Mouse (Mus musculus) kidney, embryonic 16.5 days (tissue): ENCODE results near the gene Birc3. TPM values are rescaled to one million over a fixed set of nuclear protein-coding genes. Genes with fewer than 3 reads are reported as not detected.
"Not testable (repeated sequence)": the region's sequence is repeated elsewhere in the genome, so short reads cannot be mapped to it uniquely, and the experiment has no call there.

Experiments
- ATAC-seq: fragments of 200-750 bp; cut with Nextera tagmentation; 2 replicates; pipeline ENCODE4 v1.8.0; 2017; ENCODE audit warnings: moderate TSS enrichment; ENCODE audit not compliant: low FRiP score, low TSS enrichment
- H3K27ac ChIP-seq: fragments of 300-500 bp; sonication (generic); 2 replicates; pipeline ENCODE4 v1.5.1; 2014; ENCODE audit warnings: low read length
- H3K27me3 ChIP-seq: fragments of 300-500 bp; sonication (generic); 2 replicates; pipeline ENCODE4 v1.6.1; 2014; ENCODE audit warnings: low read length, control low read depth, mixed read lengths; ENCODE audit not compliant: insufficient read depth
- H3K36me3 ChIP-seq: fragments of 300-500 bp; sonication (generic); 2 replicates; pipeline ENCODE4 v1.6.1; 2014; ENCODE audit warnings: low read length, control low read depth, mixed read lengths; ENCODE audit not compliant: insufficient read depth
- H3K4me1 ChIP-seq: fragments of 300-500 bp; sonication (generic); 2 replicates; pipeline ENCODE4 v1.6.1; 2014; ENCODE audit warnings: low read length, control low read depth, mixed read lengths; ENCODE audit not compliant: insufficient read depth
- H3K4me2 ChIP-seq: fragments of 300-500 bp; sonication (generic); replicated peaks from 2 replicates; pipeline ENCODE4 v1.6.1; 2014; ENCODE audit warnings: low read depth, low read length
- H3K4me3 ChIP-seq: fragments of 300-500 bp; sonication (generic); 2 replicates; pipeline ENCODE4 v1.5.1; 2014; ENCODE audit warnings: mild to moderate bottlenecking, low read length
- H3K9ac ChIP-seq: fragments of 300-500 bp; sonication (generic); replicated peaks from 2 replicates; pipeline ENCODE4 v1.6.1; 2014; ENCODE audit warnings: low read length
- H3K9me3 ChIP-seq: fragments of 300-500 bp; sonication (generic); 2 replicates; pipeline ENCODE4 v1.6.1; 2016; ENCODE audit warnings: low read length, control low read depth
- WGBS: fragments of 180-500 bp; shearing (Covaris S2); extraction: QIAGEN DNeasy Blood & Tissue Kit; methylation state at CpG from one replicate; pipeline ENCODE4 v1.1.7; 2014; 5-methylcytosine and 5-hydroxymethylcytosine counted together
- polyA plus RNA-seq: library from polyadenylated mRNA; unstranded; fragments of >200 nt; fragmentation: Nextera tagmentation; extraction: Ambion mirVana; gene quantifications from 2 replicates; pipeline ENCODE4 v1.2.1, GENCODE M21; 2015

Gene Birc3
- polyA plus RNA-seq, 1 experiment from 2014 or later: 7.3 TPM

DNA sequence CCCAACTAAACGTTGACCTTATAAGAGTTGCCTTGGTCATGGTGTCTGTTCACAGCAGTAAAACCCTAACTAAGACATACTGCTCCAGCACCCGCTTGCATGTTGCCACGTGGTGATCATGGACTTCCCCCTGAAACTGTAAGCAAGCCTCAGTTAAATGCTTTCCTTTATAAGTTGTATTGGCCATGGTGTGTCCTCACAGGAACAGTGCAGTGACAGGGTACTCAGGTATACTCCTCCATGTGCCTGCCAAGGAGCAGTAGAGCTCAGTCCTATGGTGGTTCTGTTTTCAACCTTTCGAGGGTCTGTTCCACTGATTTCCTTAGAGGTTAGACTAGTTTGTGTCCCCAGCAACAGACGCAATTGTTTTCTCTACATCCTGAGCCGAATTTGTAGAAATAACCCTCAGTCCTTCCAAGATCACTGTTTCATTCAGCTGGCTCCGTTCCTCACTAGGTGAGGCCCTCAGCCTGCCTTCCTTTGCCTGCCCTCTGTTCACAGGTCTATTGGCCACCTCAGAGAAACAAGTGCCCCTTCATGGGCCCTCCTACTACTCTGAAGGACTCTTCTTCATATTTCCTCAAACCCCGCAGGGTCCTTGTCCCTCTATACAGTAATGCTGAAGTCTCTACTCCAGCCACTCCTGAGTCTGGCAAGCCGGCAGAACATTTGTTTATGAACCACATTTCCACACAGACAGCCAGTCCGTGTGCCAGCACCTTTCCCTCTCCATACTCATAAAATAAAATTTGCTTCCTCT, 2.2 kb downstream of the Birc3 start:
- H3K9me3 ChIP-seq: no peaks in the 10 kb centered on the region
- H3K27me3 ChIP-seq: no peaks in the 10 kb centered on the region
- H3K4me2 ChIP-seq: 0 out of 2 replicates have a peak overlapping the region, but pooled peaks have one; percentile 6
- peaks cover 7% of the 10 kb centered on the region for H3K4me1 ChIP-seq
- no peak overlapping the region for H3K4me3 ChIP-seq
- peaks cover 7% of the 10 kb centered on the region for H3K36me3 ChIP-seq
- ATAC-seq: no peak
- no peak overlapping the region for H3K9ac ChIP-seq
- peak overlapping the region; percentile 2 for H3K27ac ChIP-seq
- 76% methylated on average over 10 of the region's 10 CpGs for WGBS

DNA sequence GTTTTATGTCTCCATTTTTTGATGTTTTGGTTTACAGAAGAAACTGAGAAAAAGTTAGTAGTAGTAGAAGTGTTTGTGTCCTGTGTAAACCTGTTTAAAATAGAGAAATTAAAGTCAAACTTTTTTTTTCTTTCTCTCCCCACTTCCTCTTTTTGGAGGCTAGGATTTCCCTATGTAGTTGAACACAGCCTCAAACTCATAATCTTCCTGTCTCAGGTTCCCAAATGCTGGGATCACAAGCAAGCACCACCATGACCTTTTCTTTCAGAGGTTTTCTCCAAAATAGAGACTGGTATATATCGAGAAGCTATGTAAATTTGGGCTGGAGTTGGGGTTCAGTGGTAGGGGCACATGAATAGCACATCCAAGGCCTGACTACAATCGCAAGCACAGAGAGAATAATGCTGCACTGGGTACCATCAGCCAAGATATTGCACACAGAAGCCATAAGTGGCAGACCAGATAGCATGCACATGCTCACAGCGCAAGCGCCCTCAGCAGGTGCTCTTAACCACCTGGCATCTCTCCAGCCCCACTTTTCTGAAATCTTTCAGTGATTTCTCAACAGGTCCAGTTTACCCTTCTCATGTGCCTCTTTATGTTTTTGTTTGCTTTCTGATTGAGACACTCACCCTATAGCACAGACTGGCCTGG, 4.0 kb downstream of the Birc3 start:
- Histone ChIP-seq H3K4me1 (peaks cover 7% of the 10 kb centered on the region), H3K9me3 (no peaks in the 10 kb centered on the region), H3K27ac (no peak overlapping the region), H3K4me2 (no peak overlapping the region), H3K36me3 (peaks cover 7% of the 10 kb centered on the region), H3K27me3 (no peaks in the 10 kb centered on the region), H3K9ac (no peak overlapping the region), H3K4me3 (no peak overlapping the region)
- 89% methylated on average over 4 of the region's 4 CpGs for WGBS
- ATAC-seq: no peak

GRCm38 (mm10) chr9:7867981-7868380, 5.0 kb downstream of the Birc3 start:
- ATAC-seq: no peak
- Histone ChIP-seq H3K9me3 (no peaks in the 10 kb centered on the region), H3K36me3 (peaks cover 7% of the 10 kb centered on the region), H3K27ac (no peak overlapping the region), H3K27me3 (no peaks in the 10 kb centered on the region), H3K4me1 (peaks cover 7% of the 10 kb centered on the region), H3K4me2 (no peak overlapping the region), H3K4me3 (no peak overlapping the region), H3K9ac (no peak overlapping the region)
- 90% methylated on average over 3 of the region's 3 CpGs for WGBS

GRCm38 (mm10) chr9:7866981-7867380, 6.0 kb downstream of the Birc3 start:
- H3K27ac ChIP-seq, H3K9ac ChIP-seq, H3K36me3 ChIP-seq, H3K4me3 ChIP-seq, H3K9me3 ChIP-seq, ATAC-seq, H3K4me1 ChIP-seq, H3K27me3 ChIP-seq, H3K4me2 ChIP-seq: not testable (repeated sequence)
- 88% methylated on average over 2 of the region's 2 CpGs for WGBS

DNA sequence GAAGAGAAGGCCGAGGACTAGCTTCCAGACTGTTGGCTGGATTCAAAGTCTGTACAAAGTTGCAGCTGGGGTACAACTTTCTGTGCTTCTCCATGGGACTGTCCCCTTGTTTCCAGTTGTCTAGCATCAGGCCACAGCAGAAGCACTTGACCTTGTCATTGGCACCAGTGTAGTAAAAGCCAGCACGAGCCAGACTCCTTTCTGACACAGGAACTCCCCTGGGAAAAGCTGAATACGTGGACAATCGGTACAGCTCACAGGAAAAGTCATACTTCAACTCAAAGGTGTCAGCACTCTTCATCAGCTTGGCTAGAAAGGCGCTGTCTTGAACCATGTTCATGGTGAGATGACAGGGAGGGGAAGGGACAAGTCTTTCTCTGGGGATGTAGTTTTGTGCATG, 12.0 kb downstream of the Birc3 start:
- Histone ChIP-seq H3K9ac (no peak overlapping the region), H3K4me3 (no peak overlapping the region), H3K4me2 (no peak overlapping the region), H3K36me3 (no peaks in the 10 kb centered on the region), H3K27me3 (no peaks in the 10 kb centered on the region), H3K9me3 (no peaks in the 10 kb centered on the region), H3K4me1 (no peaks in the 10 kb centered on the region), H3K27ac (no peak overlapping the region)
- no peak for ATAC-seq
- 81% methylated on average over 5 of the region's 5 CpGs for WGBS

DNA sequence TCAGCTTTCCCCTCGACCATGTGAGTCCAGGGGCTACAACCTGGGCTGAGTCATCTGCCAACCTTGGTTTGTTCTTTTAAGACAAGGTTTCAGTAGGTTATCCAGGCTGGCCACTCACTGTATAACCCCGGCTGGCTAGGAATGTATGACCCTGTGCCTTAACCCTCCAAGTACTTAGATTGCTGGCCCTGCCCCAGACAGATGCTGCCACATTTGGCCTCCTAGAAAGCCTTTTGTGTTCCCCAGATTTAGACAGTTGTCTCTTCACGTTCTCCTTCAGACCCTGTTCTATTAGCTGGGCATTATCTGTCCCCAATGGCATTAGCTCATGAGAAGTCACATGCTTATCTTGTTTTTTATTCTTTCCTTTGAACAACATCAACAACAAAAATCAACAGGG, 17.1 kb downstream of the Birc3 start:
- H3K9ac ChIP-seq: no peak overlapping the region
- 67% methylated on average over 3 of the region's 3 CpGs for WGBS
- H3K36me3 ChIP-seq: peaks cover 4% of the 10 kb centered on the region; the same call in 1 of the 2 replicates
- H3K4me3 ChIP-seq: no peak overlapping the region
- no peak for ATAC-seq
- H3K4me1 ChIP-seq: no peaks in the 10 kb centered on the region
- H3K27me3 ChIP-seq: no peaks in the 10 kb centered on the region
- H3K4me2 ChIP-seq: no peak overlapping the region
- H3K27ac ChIP-seq: no peak overlapping the region
- H3K9me3 ChIP-seq: no peaks in the 10 kb centered on the region

GRCm38 (mm10) chr9:7855374-7855773, 17.6 kb downstream of the Birc3 start:
- no peak overlapping the region for H3K9ac ChIP-seq
- H3K9me3 ChIP-seq: no peaks in the 10 kb centered on the region
- H3K4me1 ChIP-seq: no peaks in the 10 kb centered on the region
- 33% methylated on average over 1 of the region's 1 CpGs for WGBS
- H3K4me3 ChIP-seq: no peak overlapping the region
- no peak overlapping the region for H3K4me2 ChIP-seq
- ATAC-seq: peak; percentile 69; the same call in 1 of the 2 replicates
- H3K27me3 ChIP-seq: no peaks in the 10 kb centered on the region
- H3K36me3 ChIP-seq: peaks cover 4% of the 10 kb centered on the region; the same call in 1 of the 2 replicates
- no peak overlapping the region for H3K27ac ChIP-seq

GRCm38 (mm10) chr9:7854196-7854595, 18.8 kb downstream of the Birc3 start:
- H3K4me3 ChIP-seq, H3K27me3 ChIP-seq, H3K9ac ChIP-seq, H3K9me3 ChIP-seq, H3K36me3 ChIP-seq, H3K4me2 ChIP-seq, H3K4me1 ChIP-seq, ATAC-seq, H3K27ac ChIP-seq: not testable (repeated sequence)
- WGBS: 82% methylated on average over 14 of the region's 14 CpGs

DNA sequence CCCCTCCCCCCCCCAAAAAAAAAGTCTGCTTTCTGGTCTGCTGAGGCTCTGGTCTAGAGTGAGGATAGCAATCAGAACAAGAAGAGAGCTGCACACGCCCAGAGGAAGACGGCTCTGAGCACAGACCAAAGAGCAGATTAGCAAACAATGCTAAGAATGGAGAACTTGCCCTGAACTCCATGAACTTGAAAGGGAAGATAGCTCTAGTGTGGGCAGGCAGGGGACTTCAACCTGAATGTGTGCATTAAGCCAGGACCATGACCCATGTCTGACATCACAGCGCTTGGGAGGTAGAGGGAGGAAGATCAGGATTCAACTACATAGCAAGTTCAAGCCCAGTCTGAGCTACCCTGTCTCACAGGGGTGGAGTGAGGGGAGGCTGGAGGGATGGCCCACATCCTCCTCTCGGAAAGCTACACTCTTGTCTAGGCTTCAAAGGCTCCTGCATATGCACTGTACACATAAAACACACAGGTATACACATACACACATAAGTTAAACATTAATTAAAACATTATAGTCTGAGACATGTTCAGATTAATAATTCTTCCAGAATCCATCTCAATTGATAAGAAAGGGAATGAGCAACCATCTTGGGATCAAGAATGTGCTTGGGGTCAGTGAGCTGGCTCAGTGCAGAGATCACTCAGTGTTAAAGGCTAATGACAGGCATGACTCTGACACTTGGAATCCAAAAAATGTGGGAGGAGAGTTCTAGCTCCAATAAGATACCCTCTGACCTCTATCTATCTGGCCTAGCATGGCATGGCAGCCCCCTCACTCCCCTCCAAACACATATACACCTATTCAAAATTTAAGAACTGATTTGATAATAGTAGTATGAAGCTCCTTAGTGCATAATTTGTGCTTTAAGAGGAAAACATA, 20.4 kb downstream of the Birc3 start:
- peak; percentile 67 for ATAC-seq
- Histone ChIP-seq H3K36me3 (peaks cover 10% of the 10 kb centered on the region; the same call in 1 of the 2 replicates), H3K4me3 (no peak overlapping the region), H3K9ac (no peak overlapping the region), H3K27ac (no peak overlapping the region), H3K9me3 (no peaks in the 10 kb centered on the region), H3K4me2 (no peak overlapping the region), H3K27me3 (no peaks in the 10 kb centered on the region), H3K4me1 (no peaks in the 10 kb centered on the region)
- 77% methylated on average over 4 of the region's 4 CpGs for WGBS
